Mouse (Mus musculus): ENCODE results near the gene Ypel5. TPM values are rescaled to one million over a fixed set of nuclear protein-coding genes. Genes with fewer than 3 reads are reported as not detected.

The Ypel5 gene
- polyA plus RNA-seq, 1 experiment = 27.2 TPM

DNA sequence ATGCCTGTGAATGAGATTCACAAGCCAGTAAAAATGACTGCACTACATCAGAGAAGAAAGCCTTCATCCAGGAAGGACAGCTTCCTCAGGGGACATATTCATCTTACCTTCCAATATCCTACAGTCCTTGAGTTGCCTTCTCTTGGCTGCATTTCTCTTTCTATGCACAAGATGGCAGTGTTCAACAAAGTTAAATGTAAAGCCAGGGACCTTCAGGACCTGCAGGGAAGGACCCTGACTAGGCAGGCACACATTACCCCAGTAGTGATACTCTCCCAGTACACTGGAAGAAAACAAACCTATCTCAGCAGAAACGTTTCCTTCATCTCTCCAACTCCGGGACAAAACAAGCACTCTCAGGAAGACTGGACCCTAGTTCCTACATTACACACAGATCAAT, 38.4 kb upstream of the Ypel5 start:
- no peak for TF ChIP-seq CTCF (IDR thresholded peaks at IDR 0.05; ENCODE audit: borderline replicate concordance, control insufficient read depth, extremely low read depth, insufficient read depth, low read length, poor library complexity)
- TF ChIP-seq POLR2A (IDR thresholded peaks at IDR 0.05; ENCODE audit: control insufficient read depth, extremely low read depth, insufficient read depth, low read length, poor library complexity) = no peak
- Histone ChIP-seq H3K27ac (ENCODE audit: control insufficient read depth, insufficient read depth, low read length) (no peak overlapping the region), H3K27me3 (ENCODE audit: control insufficient read depth, insufficient read depth, low read length) (no peaks in the 10 kb centered on the region), H3K36me3 (ENCODE audit: control insufficient read depth, insufficient read depth, low read length) (no peaks in the 10 kb centered on the region), H3K4me1 (replicated peaks; ENCODE audit: control insufficient read depth, insufficient read depth, low read length) (no peaks in the 10 kb centered on the region), H3K4me3 (ENCODE audit: control insufficient read depth, insufficient read depth, low read length) (no peak overlapping the region)
- 24% methylated on average over 2 of the region's 2 CpGs for WGBS
- DNase-seq = peak; percentile 51

DNA sequence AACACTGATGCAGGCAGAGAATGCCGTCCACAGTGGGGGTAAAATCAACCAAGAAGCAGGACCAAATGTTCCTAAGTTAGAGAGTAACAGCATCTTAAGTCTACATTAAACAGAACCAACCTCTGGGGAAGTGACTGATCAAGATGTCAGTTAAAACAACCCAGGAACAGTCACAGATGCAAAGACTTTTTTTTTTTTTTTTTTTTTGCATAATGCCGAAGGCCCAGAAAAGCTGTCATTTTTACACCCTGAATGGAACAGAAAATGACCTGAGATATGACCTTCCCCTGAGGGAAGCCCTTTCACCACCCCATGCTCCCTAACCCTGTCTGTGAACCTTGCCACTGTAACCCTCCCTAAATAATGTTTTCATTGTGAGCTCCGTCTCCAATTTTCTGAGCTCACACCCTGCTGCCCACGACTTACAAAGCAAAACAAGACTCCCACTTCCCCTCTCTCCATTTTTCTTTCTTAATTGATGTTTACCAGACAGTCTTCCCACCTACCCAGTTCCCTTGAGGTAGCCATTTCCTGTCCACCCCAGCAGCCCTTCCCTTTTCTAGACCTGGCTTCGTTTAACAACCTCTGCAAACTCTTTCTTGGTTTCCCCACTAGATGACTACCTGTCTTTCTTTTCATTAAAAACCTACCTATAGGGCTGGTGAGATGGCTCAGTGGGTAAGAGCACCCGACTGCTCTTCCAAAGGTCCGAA, 26.2 kb upstream of the Ypel5 start:
- no peak for DNase-seq
- Histone ChIP-seq H3K4me3 (ENCODE audit: control insufficient read depth, insufficient read depth, low read length) (no peak overlapping the region), H3K36me3 (ENCODE audit: control insufficient read depth, insufficient read depth, low read length) (no peaks in the 10 kb centered on the region), H3K27ac (ENCODE audit: control insufficient read depth, insufficient read depth, low read length) (no peak overlapping the region), H3K4me1 (replicated peaks; ENCODE audit: control insufficient read depth, insufficient read depth, low read length) (peaks cover 3% of the 10 kb centered on the region; the same call in 1 of the 2 replicates), H3K27me3 (ENCODE audit: control insufficient read depth, insufficient read depth, low read length) (no peaks in the 10 kb centered on the region)
- 60% methylated on average over 7 of the region's 7 CpGs for WGBS
- TF ChIP-seq CTCF (IDR thresholded peaks at IDR 0.05; ENCODE audit: borderline replicate concordance, control insufficient read depth, extremely low read depth, insufficient read depth, low read length, poor library complexity) (no peak), POLR2A (IDR thresholded peaks at IDR 0.05; ENCODE audit: control insufficient read depth, extremely low read depth, insufficient read depth, low read length, poor library complexity) (no peak)

DNA sequence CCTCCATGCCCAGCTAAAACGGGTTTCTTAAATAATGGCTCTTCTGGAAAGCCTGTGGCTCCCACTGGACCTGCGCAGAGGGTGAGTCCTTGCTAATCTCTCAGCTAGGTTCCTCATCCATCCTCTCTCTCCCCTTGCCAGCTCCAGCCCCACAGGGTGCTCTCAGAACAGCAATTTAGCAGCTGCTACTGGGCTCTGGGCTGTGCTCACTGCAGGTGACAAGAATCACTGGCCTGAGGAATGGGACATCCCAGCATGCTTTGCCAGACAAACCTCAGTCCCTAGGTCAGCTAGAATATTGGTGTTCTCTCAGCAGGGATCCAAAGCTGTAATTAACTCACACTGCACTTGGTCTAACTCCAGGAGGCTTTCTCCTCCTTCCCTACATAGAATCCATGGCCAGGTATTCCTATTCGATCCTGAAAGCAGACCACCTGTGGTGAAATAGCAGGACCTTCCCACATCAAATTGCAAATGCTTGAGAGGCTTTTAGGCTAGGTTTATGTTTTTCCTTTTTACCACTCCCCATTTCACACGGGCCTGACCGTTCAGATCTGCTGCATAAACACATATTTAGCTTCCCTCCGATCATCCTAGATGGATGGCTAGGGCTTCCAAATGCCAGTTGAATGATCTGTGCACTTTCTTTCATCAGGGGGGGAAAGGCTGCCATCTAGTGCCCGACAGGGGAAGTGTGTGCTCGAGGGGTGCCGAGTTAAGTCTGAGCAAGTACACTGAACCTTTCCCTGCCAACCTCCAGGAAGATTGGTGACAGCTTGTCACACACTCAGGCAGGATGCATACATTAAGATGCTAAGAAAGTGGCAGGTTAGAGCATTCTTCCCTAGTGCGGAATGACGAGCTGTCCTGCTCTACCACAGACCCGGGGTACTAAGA, 22.6 kb upstream of the Ypel5 start:
- no peak overlapping the region for H3K27ac ChIP-seq (ENCODE audit: control insufficient read depth, insufficient read depth, low read length)
- no peak overlapping the region for H3K4me3 ChIP-seq (ENCODE audit: control insufficient read depth, insufficient read depth, low read length)
- no peaks in the 10 kb centered on the region for H3K4me1 ChIP-seq (replicated peaks; ENCODE audit: control insufficient read depth, insufficient read depth, low read length)
- H3K27me3 ChIP-seq (ENCODE audit: control insufficient read depth, insufficient read depth, low read length) = no peaks in the 10 kb centered on the region
- H3K36me3 ChIP-seq (ENCODE audit: control insufficient read depth, insufficient read depth, low read length) = no peaks in the 10 kb centered on the region
- 24% methylated on average over 12 of the region's 12 CpGs for WGBS
- TF ChIP-seq CTCF (IDR thresholded peaks at IDR 0.05; ENCODE audit: borderline replicate concordance, control insufficient read depth, extremely low read depth, insufficient read depth, low read length, poor library complexity) = peak; percentile 59; the same call in 1 of the 2 replicates
- TF ChIP-seq POLR2A (IDR thresholded peaks at IDR 0.05; ENCODE audit: control insufficient read depth, extremely low read depth, insufficient read depth, low read length, poor library complexity) = no peak
- peak; percentile 63 for DNase-seq

DNA sequence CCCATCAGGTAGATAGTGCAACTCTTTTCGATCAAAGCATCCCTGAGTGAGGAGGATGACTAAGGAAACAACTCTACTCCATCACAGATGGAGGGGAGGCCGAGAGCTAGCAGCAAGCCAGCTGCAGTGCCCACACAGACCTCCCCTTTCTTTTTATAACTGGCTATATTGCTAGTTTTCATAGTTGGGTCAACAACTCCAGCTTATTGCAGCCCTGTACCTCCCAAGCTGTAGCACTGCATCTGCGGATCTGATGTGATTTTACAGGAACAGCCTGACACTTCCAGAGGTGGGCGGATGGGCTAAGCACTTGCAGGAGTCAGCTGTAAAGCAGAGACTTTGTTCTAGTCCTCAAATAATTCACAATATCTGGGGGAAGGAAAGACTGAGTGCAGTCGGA, 18.7 kb upstream of the Ypel5 start:
- Histone ChIP-seq H3K27me3 (ENCODE audit: control insufficient read depth, insufficient read depth, low read length) (no peaks in the 10 kb centered on the region), H3K4me1 (replicated peaks; ENCODE audit: control insufficient read depth, insufficient read depth, low read length) (peaks cover 7% of the 10 kb centered on the region), H3K27ac (ENCODE audit: control insufficient read depth, insufficient read depth, low read length) (no peak overlapping the region), H3K36me3 (ENCODE audit: control insufficient read depth, insufficient read depth, low read length) (no peaks in the 10 kb centered on the region), H3K4me3 (ENCODE audit: control insufficient read depth, insufficient read depth, low read length) (no peak overlapping the region)
- TF ChIP-seq CTCF (IDR thresholded peaks at IDR 0.05; ENCODE audit: borderline replicate concordance, control insufficient read depth, extremely low read depth, insufficient read depth, low read length, poor library complexity) = no peak
- TF ChIP-seq POLR2A (IDR thresholded peaks at IDR 0.05; ENCODE audit: control insufficient read depth, extremely low read depth, insufficient read depth, low read length, poor library complexity) = no peak
- DNase-seq = no peak
- WGBS = 91% methylated on average over 5 of the region's 5 CpGs

DNA sequence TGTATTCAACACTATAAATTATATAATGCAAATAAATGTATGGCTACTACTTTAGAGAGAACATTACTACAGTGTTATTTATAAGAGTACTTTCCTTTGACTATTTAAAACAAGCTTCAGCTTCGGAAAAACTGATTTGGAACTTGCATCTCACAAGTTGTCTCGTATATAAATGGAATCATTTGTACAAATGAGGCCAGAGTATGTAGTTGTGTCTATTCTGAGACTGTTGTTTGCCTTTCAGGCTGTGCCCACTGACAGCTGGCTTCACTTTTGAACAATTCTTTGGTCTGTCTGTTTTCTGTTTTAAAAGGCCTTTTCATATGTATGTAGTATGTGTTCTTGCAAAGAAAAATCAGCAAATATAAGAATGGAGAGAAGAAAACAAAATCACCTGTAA, 16.5 kb upstream of the Ypel5 start:
- Histone ChIP-seq H3K27me3 (ENCODE audit: control insufficient read depth, insufficient read depth, low read length) (no peaks in the 10 kb centered on the region), H3K36me3 (ENCODE audit: control insufficient read depth, insufficient read depth, low read length) (no peaks in the 10 kb centered on the region), H3K27ac (ENCODE audit: control insufficient read depth, insufficient read depth, low read length) (no peak overlapping the region), H3K4me1 (replicated peaks; ENCODE audit: control insufficient read depth, insufficient read depth, low read length) (peaks cover 7% of the 10 kb centered on the region), H3K4me3 (ENCODE audit: control insufficient read depth, insufficient read depth, low read length) (no peak overlapping the region)
- TF ChIP-seq CTCF (IDR thresholded peaks at IDR 0.05; ENCODE audit: borderline replicate concordance, control insufficient read depth, extremely low read depth, insufficient read depth, low read length, poor library complexity) = no peak
- TF ChIP-seq POLR2A (IDR thresholded peaks at IDR 0.05; ENCODE audit: control insufficient read depth, extremely low read depth, insufficient read depth, low read length, poor library complexity) = no peak
- WGBS = 95% methylated on average over 2 of the region's 2 CpGs
- DNase-seq = no peak

DNA sequence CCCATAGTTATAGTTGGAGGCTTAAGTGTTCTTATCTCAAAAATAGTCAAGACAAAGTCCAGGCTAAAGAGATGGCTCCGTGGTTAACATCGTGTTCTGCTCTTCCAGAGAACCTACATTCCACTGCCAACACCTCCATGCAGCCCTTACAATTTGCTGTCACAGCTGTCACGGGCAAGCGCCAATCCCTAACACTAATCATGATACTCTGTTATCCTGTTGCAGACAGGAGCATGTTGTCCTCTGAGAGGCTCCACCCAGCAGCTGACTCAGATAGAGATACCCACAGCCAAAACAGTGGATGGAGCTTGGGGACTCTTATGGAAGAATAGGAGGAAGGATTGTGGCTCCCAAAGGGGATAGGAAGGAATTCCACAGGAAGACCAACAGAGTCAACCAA, 15.8 kb upstream of the Ypel5 start:
- 80% methylated on average over 4 of the region's 4 CpGs for WGBS
- H3K27ac ChIP-seq (ENCODE audit: control insufficient read depth, insufficient read depth, low read length) = no peak overlapping the region
- DNase-seq = no peak
- H3K36me3 ChIP-seq (ENCODE audit: control insufficient read depth, insufficient read depth, low read length) = no peaks in the 10 kb centered on the region
- H3K4me1 ChIP-seq (replicated peaks; ENCODE audit: control insufficient read depth, insufficient read depth, low read length) = peaks cover 7% of the 10 kb centered on the region
- no peak for TF ChIP-seq CTCF (IDR thresholded peaks at IDR 0.05; ENCODE audit: borderline replicate concordance, control insufficient read depth, extremely low read depth, insufficient read depth, low read length, poor library complexity)
- no peak for TF ChIP-seq POLR2A (IDR thresholded peaks at IDR 0.05; ENCODE audit: control insufficient read depth, extremely low read depth, insufficient read depth, low read length, poor library complexity)
- no peak overlapping the region for H3K4me3 ChIP-seq (ENCODE audit: control insufficient read depth, insufficient read depth, low read length)
- no peaks in the 10 kb centered on the region for H3K27me3 ChIP-seq (ENCODE audit: control insufficient read depth, insufficient read depth, low read length)
